Mouse (Mus musculus) ES-Bruce4 (cell line): ENCODE data around the gene Ano4.

ENCODE experiments used
- CTCF ChIP-seq: IDR thresholded peaks from one replicate; pipeline ENCODE4 v1.8.1; 2011; ENCODE audit warnings: low read depth, low read length
- EP300 ChIP-seq: IDR thresholded peaks from 2 replicates; pipeline ENCODE4 v1.6.1; 2011; ENCODE audit warnings: low read depth, low read length; ENCODE audit not compliant: insufficient read depth
- POLR2A ChIP-seq: IDR thresholded peaks from one replicate; pipeline ENCODE4 v1.8.1; 2011; ENCODE audit warnings: low read length; ENCODE audit not compliant: insufficient read depth

- TF ChIP-seq CTCF, result no peak
- no peak for TF ChIP-seq POLR2A
- TF ChIP-seq EP300, result no peak
Measured at GRCm38 (mm10) chr10:89164533-89164932, 180.0 kb downstream of the Ano4 start.
